Comparison of ENCODE assay signal across 10 mouse cellular contexts in genomic region chr16:35140620-35140975, GRCm38 (mm10). TPM values are rescaled to one million over a fixed set of nuclear protein-coding genes. Genes with fewer than 3 reads are reported as not detected.
DNase-seq lines count a peak whose midpoint lies in the region; ATAC-seq lines count a peak whose summit lies in the region.
"Had no signal": no experiment of that assay in that cellular context is flagged by ENCODE, and none has a peak within 500 bp of the region (broad histone marks: within the 10 kb centered on the region; RNA-seq: fewer than 3 reads in every experiment).

No protein-coding gene starts in this region.

- intact Hi-C loops in heart, postnatal 36 days (cut with DNase I): no loop called here

- 0 out of 2 replicates have a peak, but pooled peaks cover 3% of the 10 kb centered on the region for H3K9me3 ChIP-seq in heart, embryonic 11.5 days (replicated peaks; ENCODE audit: control insufficient read depth, low read length)
- H3K9me3 ChIP-seq in neural tube, embryonic 13.5 days: no peaks in the 10 kb centered on the region
- H3K9me3 ChIP-seq in midbrain, embryonic 11.5 days (ENCODE audit: control insufficient read depth, low read length): no peaks in the 10 kb centered on the region
- H3K9me3 ChIP-seq: heart, embryonic 10.5 days had no signal

- no peak for ATAC-seq in heart, embryonic 11.5 days (replicated peaks; ENCODE audit: insufficient number of reproducible peaks, low FRiP score, low TSS enrichment)
- ATAC-seq in neural tube, embryonic 13.5 days (ENCODE audit: low read depth): peak; percentile 40; the same call in 1 of the 2 replicates
- ATAC-seq in midbrain, embryonic 11.5 days (ENCODE audit: low FRiP score): peak; percentile 57

- no peak for DNase-seq in heart, postnatal 36 days
- no peak for DNase-seq in neural tube, embryonic 10.5 days (ENCODE audit: extremely low spot score, low spot score)
- DNase-seq in midbrain, embryonic 11.5 days (ENCODE audit: low spot score, missing footprints): no peak
- DNase-seq in gastrocnemius, postnatal 25 days: no peak
- DNase-seq in gastrocnemius, postnatal 10 days: no peak
- DNase-seq in kidney, adult 18-20 months: no peak
- DNase-seq: cerebellum, adult 9-10 months had no signal

- no peaks in the 10 kb centered on the region for H3K27me3 ChIP-seq in heart, embryonic 11.5 days (ENCODE audit: control insufficient read depth, insufficient read depth, low read length)
- H3K27me3 ChIP-seq in neural tube, embryonic 13.5 days: no peaks in the 10 kb centered on the region
- no peaks in the 10 kb centered on the region for H3K27me3 ChIP-seq in midbrain, embryonic 11.5 days (ENCODE audit: control insufficient read depth, insufficient read depth, low read length)

- H3K4me3 ChIP-seq in heart, embryonic 11.5 days (ENCODE audit: low read depth, low read length): no peak overlapping the region
- H3K4me3 ChIP-seq in neural tube, embryonic 13.5 days: no peak overlapping the region
- H3K4me3 ChIP-seq in midbrain, embryonic 11.5 days (ENCODE audit: low read depth, low read length): no peak overlapping the region

- H3K4me2 ChIP-seq in heart, embryonic 11.5 days: peak overlapping the region; percentile 40; the same call in 1 of the 2 replicates
- H3K4me2 ChIP-seq in neural tube, embryonic 13.5 days: peak overlapping the region; percentile 14; the same call in 1 of the 2 replicates
- H3K4me2 ChIP-seq in midbrain, embryonic 11.5 days: peak overlapping the region; percentile 33

- 51% methylated on average over 9 of the region's 9 CpGs for WGBS in heart, embryonic 11.5 days (ENCODE audit: insufficient replicate concordance)
- WGBS in neural tube, embryonic 13.5 days: 49% methylated on average over 9 of the region's 9 CpGs
- 15% methylated on average over 9 of the region's 9 CpGs for WGBS in midbrain, embryonic 11.5 days

- no peak overlapping the region for H3K27ac ChIP-seq in heart, embryonic 11.5 days (ENCODE audit: low read depth, low read length)
- no peak overlapping the region; the same call in 1 of the 2 replicates for H3K27ac ChIP-seq in neural tube, embryonic 13.5 days (replicated peaks)
- H3K27ac ChIP-seq in midbrain, embryonic 11.5 days (ENCODE audit: low read depth, low read length): no peak overlapping the region; the same call in 1 of the 2 replicates

- H3K4me1 ChIP-seq in heart, embryonic 11.5 days (ENCODE audit: control insufficient read depth, insufficient read depth, low read length): peaks cover 4% of the 10 kb centered on the region; the same call in 1 of the 2 replicates
- H3K4me1 ChIP-seq in neural tube, embryonic 13.5 days (replicated peaks): peaks cover 20% of the 10 kb centered on the region
- peaks cover 16% of the 10 kb centered on the region for H3K4me1 ChIP-seq in midbrain, embryonic 11.5 days (ENCODE audit: control insufficient read depth, insufficient read depth, low read length)

- no peak overlapping the region for H3K9ac ChIP-seq in heart, embryonic 11.5 days (ENCODE audit: low read depth, low read length)
- H3K9ac ChIP-seq in neural tube, embryonic 13.5 days: peak overlapping the region; percentile 43; the same call in 1 of the 2 replicates
- no peak overlapping the region for H3K9ac ChIP-seq in midbrain, embryonic 11.5 days (ENCODE audit: low read length)

- H3K36me3 ChIP-seq in heart, embryonic 11.5 days (ENCODE audit: control insufficient read depth, insufficient read depth, low read length): no peaks in the 10 kb centered on the region
- no peaks in the 10 kb centered on the region for H3K36me3 ChIP-seq in neural tube, embryonic 13.5 days
- no peaks in the 10 kb centered on the region for H3K36me3 ChIP-seq in midbrain, embryonic 11.5 days (ENCODE audit: control insufficient read depth, insufficient read depth, low read length)
- H3K36me3 ChIP-seq: heart, embryonic 10.5 days had no signal

RNA-seq across cellular contexts. Expression of gene Adcy5, which starts 14.1 kb away (rescaled TPM):
- polyA plus RNA-seq in heart, embryonic 11.5 days (2014; fragmentation: Nextera tagmentation; extraction: Ambion mirVana): 5.6 and 6.0 TPM in 2 replicates
- total RNA-seq in heart, postnatal 36 days (2021): 10 to 100 TPM; 48.7 to 57.7 TPM
- polyA plus RNA-seq in neural tube, embryonic 13.5 days (2015; fragmentation: Nextera tagmentation; extraction: Ambion mirVana): 4.0 and 5.3 TPM in 2 replicates
- polyA plus RNA-seq in midbrain, embryonic 11.5 days (2014; fragmentation: Nextera tagmentation; extraction: Ambion mirVana): 1.7 TPM in 2 replicates
- total RNA-seq in gastrocnemius, postnatal 25 days (2021): 1 to 10 TPM; 1.2 to 4.1 TPM
- 1 to 10 TPM; 2.4 to 3.1 TPM for total RNA-seq in gastrocnemius, postnatal 10 days (2021)

Comparison
In these comparisons a context has a peak if more than half of its experiments do, and no peak if none do; other contexts are left out.
1. RNA of gene Adcy5, which starts 14.1 kb away (total RNA-seq): 48.7 to 57.7 TPM in heart, postnatal 36 days; 1.2 to 4.1 TPM in gastrocnemius, postnatal 25 days and 2.4 to 3.1 TPM in gastrocnemius, postnatal 10 days; every median in the first group is over 4 times any median in the second.
2. Peak in every context shown above with its lines, with median percentiles within 50 percentile points of each other: H3K4me2 ChIP-seq.